Mouse (Mus musculus) heart, adult 10 weeks (tissue): ENCODE data around the gene Tent5a. TPM values are rescaled to one million over a fixed set of nuclear protein-coding genes. Genes with fewer than 3 reads are reported as not detected.

Experiments
- polyA plus RNA-seq: library from polyadenylated mRNA; stranded (reverse); fragments of 350-450 nt; fragmentation: Illumina TruSeq; extraction: RNeasy Lipid Tissue Mini Kit (QIAGEN cat#74804); gene quantifications from one replicate; pipeline ENCODE4 v1.2.3, GENCODE M21; 2014; ENCODE audit warnings: low read depth, low replicate concordance

The Tent5a gene
- 9.0 TPM for polyA plus RNA-seq

DNA sequence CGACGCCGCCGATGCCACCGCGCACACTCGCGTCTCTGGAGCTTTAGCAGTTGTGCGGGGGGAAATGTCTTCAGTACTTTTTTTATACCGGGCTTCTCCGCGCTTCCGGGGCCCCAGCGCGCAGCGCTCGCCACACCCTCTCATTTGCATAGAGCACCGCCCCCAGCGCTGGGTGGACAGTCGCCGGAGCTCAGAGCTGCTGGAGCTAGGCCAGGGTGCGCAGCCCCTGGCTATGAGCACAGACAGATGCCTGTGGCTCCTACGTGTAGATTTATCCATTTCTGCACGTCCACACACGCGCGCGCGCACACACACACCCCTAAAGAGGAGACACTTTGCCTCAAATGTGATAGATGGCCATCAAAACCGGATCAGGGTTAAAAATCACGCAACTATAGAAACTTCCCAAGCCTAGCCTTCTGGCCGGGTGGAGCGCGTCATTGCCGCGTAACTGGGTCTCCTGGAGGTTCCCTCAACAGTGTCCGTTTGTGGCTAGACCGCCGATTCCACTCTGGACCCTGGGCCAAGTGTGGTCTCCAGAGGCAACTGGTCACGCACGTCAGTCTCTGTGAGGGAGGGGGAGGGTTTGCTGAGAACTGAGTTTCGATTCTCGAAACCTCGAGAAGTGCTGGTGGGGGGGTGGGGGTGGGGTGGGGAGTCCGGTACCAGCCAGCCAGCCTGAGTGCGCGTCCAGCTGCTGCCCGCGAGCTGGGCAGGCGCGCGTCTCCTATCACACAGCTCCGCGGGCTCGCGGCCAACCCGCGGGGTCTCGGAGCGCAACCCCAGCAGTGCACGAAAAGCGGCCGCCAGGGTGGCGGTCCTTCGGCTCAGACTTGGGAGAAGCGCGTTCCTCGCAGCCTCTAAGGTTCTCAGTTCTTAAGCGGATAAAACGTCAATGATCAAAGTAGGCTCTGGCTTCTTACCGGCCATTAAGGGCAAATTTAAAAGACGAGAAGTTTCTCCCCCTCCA is at the start of gene Tent5a:
Gene Tent5a, minus strand, starts transcription at position 107 of the 970 bp plus-strand sequence.

DNA sequence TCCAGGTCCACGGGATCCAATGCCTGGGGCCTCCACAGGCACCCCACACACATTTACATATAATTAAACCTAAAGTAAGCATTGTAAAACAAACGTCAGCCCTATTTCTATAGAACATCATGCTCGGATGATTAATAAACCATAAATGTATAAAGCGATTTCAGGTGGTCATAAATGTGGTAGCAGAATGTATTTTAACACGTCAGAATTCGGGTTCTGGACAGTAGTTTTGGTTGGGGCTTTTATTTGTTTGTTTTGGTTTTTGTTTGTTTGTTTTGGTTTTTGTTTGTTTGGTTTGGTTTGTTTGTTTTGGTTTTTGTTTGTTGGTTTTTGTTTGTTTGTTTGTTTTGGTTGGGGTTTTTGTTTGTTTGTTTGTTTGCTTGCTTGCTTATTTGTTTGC is 14.7 kb downstream of the Tent5a start, which contains the start of gene Gm11114:
Gene Gm11114, plus strand, starts transcription at position 301 of the 400 bp plus-strand sequence.

Other genes with a start within 250 kb of the Tent5a start
- not detected for gene Gm11114, start 14.6 kb downstream of the Tent5a start, polyA plus RNA-seq